Mouse (Mus musculus) kidney, adult 2 months (tissue): ENCODE results near the gene Plekhf1. TPM values are rescaled to one million over a fixed set of nuclear protein-coding genes. Genes with fewer than 3 reads are reported as not detected.

Experiments used
- DNase-seq: peaks from one replicate; pipeline ENCODE4 v3.0.0; 2021
- H3K27ac ChIP-seq: fragments of 200-500 bp; 2 replicates; pipeline ENCODE4 v1.5.1; 2012; ENCODE audit warnings: low read depth, low read length, control low read depth, inconsistent platforms; ENCODE audit not compliant: insufficient read depth
- H3K27me3 ChIP-seq: fragments of 200-500 bp; replicated peaks from 2 replicates; pipeline ENCODE4 v1.6.1; 2012; ENCODE audit warnings: mild to moderate bottlenecking, moderate library complexity, low read length, inconsistent platforms; ENCODE audit not compliant: control insufficient read depth, insufficient read depth
- H3K36me3 ChIP-seq: fragments of 200-500 bp; 2 replicates; pipeline ENCODE4 v1.6.1; 2012; ENCODE audit warnings: mild to moderate bottlenecking, moderate library complexity, low read length, inconsistent platforms; ENCODE audit not compliant: control insufficient read depth, insufficient read depth
- H3K4me1 ChIP-seq: fragments of 200-500 bp; 2 replicates; pipeline ENCODE4 v1.6.1; 2011; ENCODE audit warnings: low read length; ENCODE audit not compliant: control insufficient read depth, insufficient read depth
- H3K4me3 ChIP-seq: fragments of 200-500 bp; 2 replicates; pipeline ENCODE4 v1.5.1; 2011; ENCODE audit warnings: mild to moderate bottlenecking, low read depth, low read length, control low read depth; ENCODE audit not compliant: insufficient read depth
- CTCF ChIP-seq: fragments of 200-500 bp; conservative IDR thresholded peaks from 2 replicates; pipeline ENCODE4 v1.5.1; 2011; ENCODE audit warnings: low read depth, mild to moderate bottlenecking, control low read depth, low read length, moderate library complexity, mixed read lengths; ENCODE audit not compliant: insufficient read depth, insufficient read length
- POLR2A ChIP-seq: fragments of 200-500 bp; IDR thresholded peaks from one replicate; pipeline ENCODE4 v1.6.1; 2011; ENCODE audit warnings: low read depth, low read length, control low read depth
- WGBS: fragments of 180-500 bp; shearing (Covaris S2); methylation state at CpG from one replicate; pipeline ENCODE4 v1.1.7; 2018; 5-methylcytosine and 5-hydroxymethylcytosine counted together
- polyA plus RNA-seq: library from polyadenylated mRNA; depleted of rRNA; stranded (reverse); fragments of >200 nt; gene quantifications from 2 replicates; pipeline ENCODE4 v1.2.3, GENCODE M21; 2012; rRNA removed

The Plekhf1 gene
- polyA plus RNA-seq, 1 experiment = 6.3 TPM

- no peak for DNase-seq
- 86% methylated on average over 2 of the region's 2 CpGs for WGBS
- Histone ChIP-seq H3K4me1 (no peaks in the 10 kb centered on the region; the same call in 1 of the 2 replicates), H3K4me3 (no peak overlapping the region), H3K36me3 (no peaks in the 10 kb centered on the region), H3K27ac (no peak overlapping the region), H3K27me3 (no peaks in the 10 kb centered on the region)
- no peak for TF ChIP-seq CTCF
- no peak for TF ChIP-seq POLR2A
These were observed 46.5 kb downstream of the Plekhf1 start for GRCm38 (mm10) chr7:38181366-38181765.

DNA sequence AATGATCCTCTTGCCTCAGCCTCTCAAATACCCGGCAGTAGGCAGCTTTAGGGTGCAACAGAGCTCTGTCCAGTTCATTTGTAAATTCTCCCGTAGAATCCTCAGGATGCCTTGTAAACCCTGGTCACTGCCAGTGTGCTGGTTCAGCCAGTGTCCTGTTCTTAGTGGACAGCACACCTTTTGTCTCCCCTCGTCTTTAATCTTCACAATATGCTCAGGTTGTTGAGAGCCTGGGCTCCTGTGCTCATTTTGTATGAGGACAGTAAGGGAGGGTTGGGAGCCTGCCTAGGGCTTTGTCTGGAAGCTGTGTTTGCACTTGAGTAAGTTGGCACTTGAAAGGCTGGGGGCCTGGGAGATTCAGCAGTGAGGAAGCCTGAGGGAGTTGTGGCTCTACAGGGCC, 47.9 kb downstream of the Plekhf1 start:
- no peak for DNase-seq
- no peak overlapping the region for H3K27ac ChIP-seq
- H3K27me3 ChIP-seq = no peaks in the 10 kb centered on the region
- no peak for TF ChIP-seq CTCF
- no peak for TF ChIP-seq POLR2A
- H3K4me1 ChIP-seq = no peaks in the 10 kb centered on the region; the same call in 1 of the 2 replicates
- WGBS = 77% methylated on average over 3 of the region's 3 CpGs
- no peak overlapping the region for H3K4me3 ChIP-seq
- H3K36me3 ChIP-seq = no peaks in the 10 kb centered on the region

DNA sequence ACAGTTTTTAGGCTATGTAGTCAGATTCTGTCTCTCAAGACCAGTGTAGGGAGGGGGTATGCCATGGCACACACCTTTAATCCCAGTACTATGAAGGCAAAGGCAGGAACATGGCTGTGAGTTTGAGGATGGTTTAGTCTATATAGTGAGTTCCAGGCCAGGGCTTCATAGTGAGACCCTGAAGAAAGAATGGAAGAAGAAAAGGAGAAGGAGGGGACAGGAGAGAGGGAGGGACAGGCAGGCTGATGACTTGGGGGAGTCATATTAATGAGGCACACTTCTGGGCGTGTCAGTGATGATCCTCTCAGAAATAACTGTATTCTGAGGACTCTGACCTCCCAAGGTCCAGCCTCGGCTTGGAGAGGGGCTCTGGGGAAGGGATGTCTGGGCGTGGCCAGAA, 51.8 kb downstream of the Plekhf1 start:
- no peak overlapping the region for H3K4me3 ChIP-seq
- no peak for DNase-seq
- H3K4me1 ChIP-seq = no peaks in the 10 kb centered on the region
- no peaks in the 10 kb centered on the region for H3K27me3 ChIP-seq
- no peaks in the 10 kb centered on the region for H3K36me3 ChIP-seq
- 72% methylated on average over 3 of the region's 3 CpGs for WGBS
- H3K27ac ChIP-seq = no peak overlapping the region
- TF ChIP-seq POLR2A (no peak), CTCF (no peak)

DNA sequence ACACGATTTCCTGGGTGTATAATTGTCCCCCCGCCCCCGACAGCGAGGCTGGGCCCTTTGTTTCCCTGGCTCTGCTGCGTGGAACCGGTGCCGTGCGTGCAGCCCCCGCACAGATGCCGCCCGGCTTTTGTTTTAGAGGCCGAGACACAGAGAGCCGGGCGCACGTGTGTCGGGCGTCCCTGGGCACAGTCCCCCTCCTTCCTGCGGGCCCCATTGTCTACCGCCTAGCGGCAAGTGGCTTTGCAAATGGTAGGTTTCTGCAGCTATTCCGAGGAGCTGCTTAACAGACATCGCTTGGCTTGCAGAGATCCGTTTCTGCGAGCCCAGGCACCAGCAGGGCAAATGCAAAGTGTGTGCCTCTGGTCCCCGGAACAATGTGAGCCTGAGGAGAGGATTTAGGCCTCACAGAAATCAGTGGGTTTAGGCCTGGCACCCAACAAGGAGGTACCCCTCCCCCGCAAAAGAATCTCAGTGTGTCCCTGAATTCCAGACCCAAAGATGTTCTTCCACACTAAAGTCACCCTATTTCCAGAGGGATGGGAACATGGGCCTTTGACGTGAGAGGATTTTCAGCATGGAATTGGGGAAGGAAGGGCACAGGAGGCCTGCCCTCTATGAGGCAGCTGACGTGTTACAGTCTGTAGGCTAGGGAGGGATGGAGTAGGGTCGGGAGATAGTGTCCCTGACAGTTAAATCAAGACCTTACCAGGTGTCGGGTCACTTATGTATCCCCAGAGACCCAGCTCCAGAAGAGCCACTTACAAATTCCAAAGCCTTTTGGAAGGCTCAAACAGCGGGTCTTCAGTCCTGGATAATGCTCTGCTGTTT, 53.3 kb downstream of the Plekhf1 start:
- Histone ChIP-seq H3K36me3 (no peaks in the 10 kb centered on the region), H3K4me1 (no peaks in the 10 kb centered on the region), H3K4me3 (peak overlapping the region; percentile 7; the same call in 1 of the 2 replicates), H3K27ac (no peak overlapping the region), H3K27me3 (no peaks in the 10 kb centered on the region)
- 22% methylated on average over 31 of the region's 31 CpGs for WGBS
- DNase-seq = no peak
- TF ChIP-seq POLR2A = no peak
- no peak for TF ChIP-seq CTCF

- Histone ChIP-seq H3K27me3 (no peaks in the 10 kb centered on the region), H3K4me3 (no peak overlapping the region), H3K27ac (no peak overlapping the region), H3K4me1 (no peaks in the 10 kb centered on the region), H3K36me3 (no peaks in the 10 kb centered on the region)
- DNase-seq = no peak
- no peak for TF ChIP-seq POLR2A
- no peak for TF ChIP-seq CTCF
- WGBS = 28% methylated on average over 14 of the region's 14 CpGs
These were observed 53.9 kb downstream of the Plekhf1 start for GRCm38 (mm10) chr7:38173871-38174270.

- no peaks in the 10 kb centered on the region for H3K4me1 ChIP-seq
- DNase-seq = peak; percentile 28
- H3K4me3 ChIP-seq = no peak overlapping the region
- WGBS = 12% methylated on average over 11 of the region's 11 CpGs
- no peaks in the 10 kb centered on the region for H3K36me3 ChIP-seq
- H3K27me3 ChIP-seq = no peaks in the 10 kb centered on the region
- TF ChIP-seq CTCF (peak; percentile 21; the same call in 1 of the 2 replicates), POLR2A (no peak)
- no peak overlapping the region for H3K27ac ChIP-seq
These were observed 60.1 kb downstream of the Plekhf1 start for GRCm38 (mm10) chr7:38167724-38168141.

Other genes with a start within 250 kb of the Plekhf1 start
- 6.1 and 7.1 TPM in 2 replicates for gene Uri1, start 204.5 kb downstream of the Plekhf1 start, polyA plus RNA-seq
- 0.41 and 0.95 TPM in 2 replicates for gene Ccne1, start 120.5 kb downstream of the Plekhf1 start, polyA plus RNA-seq
- gene 1600014C10Rik, start 44.8 kb downstream of the Plekhf1 start, polyA plus RNA-seq = 31.0 and 39.7 TPM in 2 replicates
- gene Pop4, start 43.4 kb upstream of the Plekhf1 start, polyA plus RNA-seq = 10.6 and 11.0 TPM in 2 replicates